Mouse (Mus musculus): ENCODE results near the gene Fam110c.

GRCm38 (mm10) chr12:31083407-31083806 lies 9.7 kb downstream of the Fam110c start:
- TF ChIP-seq MEF2A (IDR thresholded peaks at IDR 0.05; ENCODE audit: borderline replicate concordance, low read depth, low read length), result no peak
- no peak for TF ChIP-seq CTCF (conservative IDR thresholded peaks at IDR 0.05 in 1 of 2, IDR thresholded peaks at IDR 0.05 in 1 of 2; ENCODE audit: low read depth in 2 of 2, low read length in 2 of 2)
- TF ChIP-seq TCF12 (IDR thresholded peaks at IDR 0.05; ENCODE audit: low read depth, low read length), result no peak
- TF ChIP-seq USF1 (IDR thresholded peaks at IDR 0.05; ENCODE audit: low read depth, low read length), result no peak
- TF ChIP-seq POLR2AphosphoS2 (IDR thresholded peaks at IDR 0.05; ENCODE audit: low read depth, low read length), result no peak
- TF ChIP-seq ZNF384 (IDR thresholded peaks at IDR 0.05; ENCODE audit: low read depth, low read length), result no peak
- TF ChIP-seq POLR2A (IDR thresholded peaks at IDR 0.05; ENCODE audit: low read depth, low read length), result no peak
- no peak for TF ChIP-seq JUND (conservative IDR thresholded peaks at IDR 0.05; ENCODE audit: low read depth, low read length)
- TF ChIP-seq IRF4 (IDR thresholded peaks at IDR 0.05; ENCODE audit: low read depth, low read length), result no peak
- TF ChIP-seq SIN3A (IDR thresholded peaks at IDR 0.05; ENCODE audit: low read length), result no peak
